Mouse (Mus musculus): ENCODE measurements at regions not wholly inside any gene's neighbourhood (a gene's known extent, or its start where the extent isn't known, plus 50 kb on each side); places are given as distances from the start of the nearest gene placed in this dataset.

DNA sequence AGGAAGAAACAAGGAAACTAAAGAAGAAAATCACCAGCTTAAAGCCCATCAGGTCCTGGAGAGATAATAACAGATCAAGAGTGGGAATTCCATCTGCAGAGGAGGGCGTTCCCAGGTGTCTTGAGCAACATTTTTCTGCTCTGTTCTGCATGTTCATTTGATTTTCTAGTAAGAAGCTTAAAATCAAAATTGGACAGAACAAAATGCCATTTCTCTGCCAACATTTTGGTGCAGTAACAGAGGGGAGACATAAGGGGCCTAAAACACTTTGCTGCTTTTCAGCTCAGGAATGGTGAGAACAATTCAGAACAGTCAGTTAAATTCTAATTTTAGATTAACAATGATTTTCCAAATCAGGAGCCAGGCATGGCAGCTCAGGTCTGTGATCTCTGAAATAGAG, 1056.8 kb downstream of the Slc16a7 start:
- WGBS = 59% methylated on average over 1 of the region's 1 CpGs
- Histone ChIP-seq H3K27ac (no peak overlapping the region), H3K36me3 (no peaks in the 10 kb centered on the region), H3K9me3 (no peaks in the 10 kb centered on the region), H3K4me1 (no peaks in the 10 kb centered on the region), H3K9ac (no peak overlapping the region), H3K4me2 (replicated peaks) (no peak overlapping the region), H3K27me3 (no peaks in the 10 kb centered on the region), H3K4me3 (no peak overlapping the region)
- ATAC-seq (ENCODE audit: low FRiP score, low read depth) = no peak

- Histone ChIP-seq H3K4me2 (replicated peaks) (no peak overlapping the region), H3K36me3 (no peaks in the 10 kb centered on the region), H3K4me3 (no peak overlapping the region), H3K4me1 (no peaks in the 10 kb centered on the region), H3K27ac (no peak overlapping the region), H3K9me3 (no peaks in the 10 kb centered on the region), H3K9ac (no peak overlapping the region), H3K27me3 (no peaks in the 10 kb centered on the region)
- 82% methylated on average over 3 of the region's 3 CpGs for WGBS
- no peak for ATAC-seq (ENCODE audit: low FRiP score, low read depth)
These were observed 1050.3 kb downstream of the Slc16a7 start for GRCm38 (mm10) chr10:124338923-124339322.

DNA sequence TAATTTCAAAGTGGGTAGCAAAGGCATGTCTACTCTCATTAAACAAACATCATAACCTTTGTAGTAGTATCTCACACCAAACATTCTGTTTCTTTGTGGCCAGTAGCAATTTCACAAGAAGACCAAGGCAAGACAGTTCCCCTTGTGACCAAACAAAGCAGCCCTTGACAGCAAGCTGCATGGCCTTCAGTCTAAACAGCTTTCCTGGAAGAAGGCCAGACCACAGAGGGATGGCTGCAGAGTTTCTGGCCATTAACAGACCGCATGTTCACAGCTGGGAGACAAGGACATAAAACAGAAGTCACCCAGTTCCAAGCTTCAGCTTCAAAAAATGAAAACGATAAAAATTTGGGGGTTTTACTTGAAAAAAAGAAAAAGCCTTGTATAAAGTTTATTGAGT, 1040.0 kb downstream of the Slc16a7 start:
- H3K27me3 ChIP-seq = no peaks in the 10 kb centered on the region
- H3K4me3 ChIP-seq = no peak overlapping the region
- H3K9ac ChIP-seq = no peak overlapping the region
- 33% methylated on average over 2 of the region's 2 CpGs for WGBS
- H3K4me1 ChIP-seq = peaks cover 3% of the 10 kb centered on the region
- H3K9me3 ChIP-seq = no peaks in the 10 kb centered on the region
- H3K27ac ChIP-seq = no peak overlapping the region
- no peak overlapping the region for H3K4me2 ChIP-seq (replicated peaks)
- ATAC-seq (ENCODE audit: low FRiP score, low read depth) = peak; percentile 59
- H3K36me3 ChIP-seq = no peaks in the 10 kb centered on the region

GRCm38 (mm10) chr10:124362795-124363194, 1026.5 kb downstream of the Slc16a7 start:
- Histone ChIP-seq H3K36me3 (no peaks in the 10 kb centered on the region), H3K27me3 (no peaks in the 10 kb centered on the region), H3K4me3 (no peak overlapping the region), H3K9me3 (no peaks in the 10 kb centered on the region), H3K9ac (no peak overlapping the region), H3K27ac (no peak overlapping the region), H3K4me1 (no peaks in the 10 kb centered on the region), H3K4me2 (replicated peaks) (no peak overlapping the region)
- no peak for ATAC-seq (ENCODE audit: low FRiP score, low read depth)

- H3K9me3 ChIP-seq = no peaks in the 10 kb centered on the region
- H3K9ac ChIP-seq = no peak overlapping the region
- H3K4me2 ChIP-seq (replicated peaks) = no peak overlapping the region
- ATAC-seq (ENCODE audit: low FRiP score, low read depth) = no peak
- WGBS = 72% methylated on average over 2 of the region's 2 CpGs
- H3K27me3 ChIP-seq = no peaks in the 10 kb centered on the region
- H3K27ac ChIP-seq = no peak overlapping the region
- no peaks in the 10 kb centered on the region for H3K4me1 ChIP-seq
- H3K4me3 ChIP-seq = no peak overlapping the region
- no peaks in the 10 kb centered on the region for H3K36me3 ChIP-seq
These were observed 1018.3 kb downstream of the Slc16a7 start for GRCm38 (mm10) chr10:124370994-124371393.

DNA sequence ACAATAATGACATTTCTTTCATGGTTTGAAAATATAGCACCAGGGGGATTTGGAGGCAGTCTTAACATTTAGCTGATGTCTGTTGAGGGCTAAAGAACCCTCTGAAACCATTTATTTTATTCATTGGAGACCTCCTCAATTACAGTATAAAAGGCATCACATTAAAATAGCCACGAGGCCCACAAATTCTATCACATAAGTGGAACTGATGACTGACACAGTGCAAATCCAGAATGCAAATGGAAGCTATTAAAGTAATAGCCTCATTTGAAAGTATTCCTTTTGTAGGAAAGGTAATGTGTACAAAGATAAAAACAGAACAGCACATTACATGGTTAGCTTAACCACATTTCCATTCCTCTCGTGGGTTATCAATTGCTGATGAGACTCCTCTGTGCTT, 986.6 kb downstream of the Slc16a7 start:
- no peak overlapping the region for H3K9ac ChIP-seq
- H3K27ac ChIP-seq = no peak overlapping the region
- H3K4me1 ChIP-seq = no peaks in the 10 kb centered on the region
- H3K9me3 ChIP-seq = no peaks in the 10 kb centered on the region
- ATAC-seq (ENCODE audit: low FRiP score, low read depth) = no peak
- no peaks in the 10 kb centered on the region for H3K27me3 ChIP-seq
- no peaks in the 10 kb centered on the region for H3K36me3 ChIP-seq
- H3K4me2 ChIP-seq (replicated peaks) = no peak overlapping the region
- no peak overlapping the region for H3K4me3 ChIP-seq
- whole genome bisulfite sequencing = 63% methylated on average over 2 of the region's 2 CpGs

GRCm38 (mm10) chr10:124409633-124410032, 979.6 kb downstream of the Slc16a7 start:
- no peak for ATAC-seq (ENCODE audit: low FRiP score, low read depth)
- Histone ChIP-seq H3K4me3 (no peak overlapping the region), H3K36me3 (no peaks in the 10 kb centered on the region), H3K9me3 (no peaks in the 10 kb centered on the region), H3K27ac (no peak overlapping the region), H3K4me1 (no peaks in the 10 kb centered on the region), H3K27me3 (no peaks in the 10 kb centered on the region), H3K4me2 (replicated peaks) (no peak overlapping the region), H3K9ac (no peak overlapping the region)
- 81% methylated on average over 2 of the region's 2 CpGs for WGBS

DNA sequence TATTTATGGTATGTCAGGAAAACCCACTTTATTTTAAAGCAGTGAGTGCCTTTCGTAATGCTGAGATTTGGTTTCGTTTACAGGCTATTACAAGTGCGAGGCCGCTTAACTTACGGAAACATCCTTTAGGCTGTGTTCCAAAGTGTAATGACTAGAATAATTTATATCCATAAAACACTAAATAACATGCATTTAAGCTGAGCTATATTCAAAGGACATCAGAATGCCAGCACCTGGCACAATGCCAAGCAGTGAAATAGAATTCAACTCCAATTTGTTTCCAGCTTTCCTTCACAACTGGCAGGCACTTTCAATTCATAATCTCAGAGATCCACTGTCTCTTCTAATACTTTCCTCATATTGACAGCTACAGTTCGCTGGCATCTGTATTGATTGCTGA, 972.7 kb downstream of the Slc16a7 start:
- H3K4me2 ChIP-seq (replicated peaks) = no peak overlapping the region
- 58% methylated on average over 6 of the region's 6 CpGs for WGBS

GRCm38 (mm10) chr10:124423418-124423817, 965.8 kb downstream of the Slc16a7 start:
- Histone ChIP-seq H3K27ac (no peak overlapping the region), H3K9ac (no peak overlapping the region), H3K9me3 (no peaks in the 10 kb centered on the region), H3K4me3 (no peak overlapping the region), H3K27me3 (no peaks in the 10 kb centered on the region), H3K36me3 (no peaks in the 10 kb centered on the region), H3K4me1 (no peaks in the 10 kb centered on the region), H3K4me2 (replicated peaks) (no peak overlapping the region)
- WGBS = 53% methylated on average over 2 of the region's 2 CpGs
- ATAC-seq (ENCODE audit: low FRiP score, low read depth) = no peak

More for the DNA sequence above, 972.7 kb downstream of the Slc16a7 start:
- Histone ChIP-seq H3K27ac (no peak overlapping the region), H3K9ac (no peak overlapping the region), H3K27me3 (no peaks in the 10 kb centered on the region), H3K4me3 (no peak overlapping the region), H3K36me3 (no peaks in the 10 kb centered on the region), H3K4me1 (no peaks in the 10 kb centered on the region), H3K9me3 (no peaks in the 10 kb centered on the region)
- no peak for ATAC-seq (ENCODE audit: low FRiP score, low read depth)
